Mouse (Mus musculus) liver, embryonic 12.5 days (tissue): Measurements from ENCODE around the gene 9530068E07Rik. TPM values are rescaled to one million over a fixed set of nuclear protein-coding genes. Genes with fewer than 3 reads are reported as not detected.
A peak's percentile ranks its signal among the peaks of the same experiment; 100 is the strongest.
"Not testable (repeated sequence)": the region's sequence is repeated elsewhere in the genome, so short reads cannot be mapped to it uniquely, and the experiment has no call there.

ENCODE experiments used
- ATAC-seq: fragments of 200-750 bp; cut with Nextera tagmentation; 2 replicates; pipeline ENCODE4 v1.8.0; 2017; ENCODE audit warnings: moderate number of reproducible peaks, mild to moderate bottlenecking, moderate library complexity
- H3K27ac ChIP-seq: fragments of 300-500 bp; sonication (generic); 2 replicates; pipeline ENCODE4 v1.5.1; 2016; ENCODE audit warnings: mild to moderate bottlenecking
- H3K27me3 ChIP-seq: fragments of 300-500 bp; sonication (generic); replicated peaks from 2 replicates; pipeline ENCODE4 v1.6.1; 2016; ENCODE audit warnings: mild to moderate bottlenecking, moderate library complexity
- H3K36me3 ChIP-seq: fragments of 300-500 bp; sonication (generic); 2 replicates; pipeline ENCODE4 v1.6.1; 2016; ENCODE audit warnings: mild to moderate bottlenecking, moderate library complexity
- H3K4me1 ChIP-seq: fragments of 300-500 bp; sonication (generic); 2 replicates; pipeline ENCODE4 v1.6.1; 2016
- H3K4me2 ChIP-seq: fragments of 300-500 bp; sonication (generic); 2 replicates; pipeline ENCODE4 v1.6.1; 2016; ENCODE audit warnings: mild to moderate bottlenecking, moderate library complexity
- H3K4me3 ChIP-seq: fragments of 300-500 bp; sonication (generic); 2 replicates; pipeline ENCODE4 v1.5.1; 2016; ENCODE audit warnings: mild to moderate bottlenecking, moderate library complexity
- H3K9ac ChIP-seq: fragments of 300-500 bp; sonication (generic); 2 replicates; pipeline ENCODE4 v1.6.1; 2016; ENCODE audit warnings: mild to moderate bottlenecking, moderate library complexity
- H3K9me3 ChIP-seq: fragments of 300-500 bp; sonication (generic); replicated peaks from 2 replicates; pipeline ENCODE4 v1.6.1; 2016; ENCODE audit warnings: mild to moderate bottlenecking, moderate library complexity
- WGBS: fragments of 180-500 bp; shearing (Covaris S2); methylation state at CpG from one replicate; pipeline ENCODE4 v1.1.7; 2016; ENCODE audit not compliant: insufficient replicate concordance; 5-methylcytosine and 5-hydroxymethylcytosine counted together
- polyA plus RNA-seq: library from polyadenylated mRNA; unstranded; fragments of >200 nt; fragmentation: Nextera tagmentation; extraction: Ambion mirVana; gene quantifications from 2 replicates; pipeline ENCODE4 v1.2.1, GENCODE M21; 2016

The 9530068E07Rik gene
- 72.5 and 76.4 TPM in 2 replicates for polyA plus RNA-seq

DNA sequence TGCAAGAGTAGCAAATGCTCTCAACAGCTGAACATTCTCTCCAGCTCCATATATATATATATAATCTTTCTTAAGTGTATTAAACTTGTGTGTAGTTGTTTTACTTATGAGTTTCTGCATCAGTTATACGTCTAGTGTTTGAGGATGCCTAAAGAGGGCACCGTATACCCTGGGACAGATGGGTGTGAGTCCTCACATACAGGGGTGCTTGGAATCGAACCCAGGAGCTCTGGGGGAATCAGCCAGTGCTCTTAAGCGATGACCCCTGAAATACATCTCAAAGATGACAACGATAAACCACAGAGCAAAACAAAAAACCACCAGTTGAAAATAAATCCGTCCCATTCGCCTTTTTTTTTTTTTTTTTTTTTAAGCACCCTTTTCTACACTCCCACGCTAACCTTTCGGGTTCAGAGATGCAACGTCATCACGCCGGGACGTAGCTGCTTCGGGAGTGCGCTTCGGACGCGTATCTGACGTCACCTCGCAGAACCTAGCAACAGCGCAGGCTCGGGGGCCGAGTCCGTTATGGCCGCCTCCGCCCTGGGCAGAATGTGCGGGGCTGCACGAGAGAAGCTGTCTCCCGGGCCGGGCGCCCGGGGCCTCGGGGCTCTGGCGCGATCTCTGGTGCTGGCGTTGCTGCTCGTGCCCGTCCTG lies at the start of gene 9530068E07Rik:
Gene 9530068E07Rik (plus strand): TSS at position 489 of the 657 bp plus-strand sequence.
- WGBS, result under 1% methylated on average over 38 of the region's 38 CpGs
- H3K27ac ChIP-seq, result peak within 1 kb of the TSS; percentile 85
- H3K36me3 ChIP-seq, result peaks cover 14% of the 10 kb centered on the region
- H3K9me3 ChIP-seq, result no peaks in the 10 kb centered on the region
- no peaks in the 10 kb centered on the region for H3K27me3 ChIP-seq
- peaks cover 54% of the 10 kb centered on the region for H3K4me1 ChIP-seq
- ATAC-seq, result peak; percentile 93
- peak within 1 kb of the TSS; percentile 83 for H3K4me2 ChIP-seq
- H3K4me3 ChIP-seq, result peak within 1 kb of the TSS; percentile 96
- peak within 1 kb of the TSS; percentile 94 for H3K9ac ChIP-seq

DNA sequence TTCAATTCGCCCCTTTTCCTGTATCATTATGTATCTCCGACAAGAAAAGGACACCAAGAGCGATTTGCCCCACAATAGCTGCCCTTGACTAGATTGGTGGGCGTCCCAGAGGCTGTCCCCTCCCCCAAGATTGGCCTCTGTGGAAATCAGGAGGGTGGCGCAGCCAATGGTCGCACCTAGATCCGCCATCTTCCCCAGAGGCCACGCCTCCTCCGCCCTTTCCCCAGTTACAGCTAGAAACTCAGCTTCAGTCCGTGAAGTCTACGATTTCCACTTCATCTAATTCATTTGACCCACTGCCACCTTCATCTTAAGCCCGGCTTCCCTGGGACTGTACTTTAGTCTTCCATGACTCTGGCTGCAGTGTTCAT lies 49.6 kb upstream of the 9530068E07Rik start:
- WGBS, result 5% methylated on average over 12 of the region's 12 CpGs

DNA sequence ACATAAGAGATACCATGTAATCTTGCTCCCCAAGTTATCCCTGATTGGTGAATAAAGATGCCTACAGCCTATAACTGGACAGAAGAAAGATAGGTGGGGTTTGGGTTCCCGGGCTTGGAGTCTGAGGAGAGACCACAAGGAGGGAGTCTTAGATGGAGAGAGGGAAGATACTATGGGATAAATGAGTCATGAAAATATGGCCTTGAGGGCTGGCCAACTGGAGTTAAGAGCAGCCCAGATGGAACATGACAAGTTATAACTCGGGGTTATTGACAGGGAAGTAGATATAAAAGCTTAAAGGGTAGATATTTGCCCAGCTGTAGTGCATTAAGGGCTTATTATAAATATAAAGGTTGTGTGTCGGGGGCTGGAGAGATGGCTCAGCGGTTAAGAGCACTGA lies 48.1 kb upstream of the 9530068E07Rik start:
- ATAC-seq, result no peak
- no peaks in the 10 kb centered on the region for H3K27me3 ChIP-seq
- no peak overlapping the region for H3K4me3 ChIP-seq
- H3K27ac ChIP-seq, result no peak overlapping the region
- H3K36me3 ChIP-seq, result no peaks in the 10 kb centered on the region
- H3K9me3 ChIP-seq, result no peaks in the 10 kb centered on the region
- H3K9ac ChIP-seq, result no peak overlapping the region
- H3K4me1 ChIP-seq, result peaks cover 50% of the 10 kb centered on the region
- no peak overlapping the region for H3K4me2 ChIP-seq
- WGBS, result 70% methylated on average over 4 of the region's 4 CpGs

More for the DNA sequence above, 49.6 kb upstream of the 9530068E07Rik start:
- H3K9me3 ChIP-seq, result no peaks in the 10 kb centered on the region
- H3K4me2 ChIP-seq, result peak overlapping the region; percentile 77
- no peaks in the 10 kb centered on the region for H3K27me3 ChIP-seq
- H3K9ac ChIP-seq, result peak overlapping the region; percentile 39; the same call in 1 of the 2 replicates
- peak overlapping the region; percentile 66 for H3K27ac ChIP-seq
- H3K36me3 ChIP-seq, result no peaks in the 10 kb centered on the region
- H3K4me3 ChIP-seq, result peak overlapping the region; percentile 52
- H3K4me1 ChIP-seq, result peaks cover 41% of the 10 kb centered on the region
- peak; percentile 45; the same call in 1 of the 2 replicates for ATAC-seq

DNA sequence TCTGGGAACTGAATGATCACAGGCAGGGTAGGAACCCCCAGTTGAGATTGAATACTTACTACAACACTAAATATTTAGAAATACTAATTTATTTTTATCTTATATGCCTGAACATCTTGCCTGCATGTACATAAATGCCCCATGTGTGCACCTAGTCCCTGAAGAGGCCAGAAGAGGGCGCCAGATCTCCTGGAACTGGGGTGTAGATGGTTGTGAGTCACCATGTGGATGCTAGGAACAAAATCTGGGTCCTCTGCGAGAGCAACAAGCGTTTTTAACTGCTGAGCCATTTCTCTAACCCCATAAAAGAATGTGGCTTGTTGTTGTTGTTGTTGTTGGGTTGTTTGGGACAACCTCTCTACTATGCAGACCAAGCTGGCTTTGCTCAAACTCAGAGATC lies 47.5 kb upstream of the 9530068E07Rik start:
- H3K36me3 ChIP-seq, result no peaks in the 10 kb centered on the region
- H3K4me3 ChIP-seq, result no peak overlapping the region
- ATAC-seq, result no peak
- no peak overlapping the region for H3K9ac ChIP-seq
- H3K27me3 ChIP-seq, result no peaks in the 10 kb centered on the region
- no peak overlapping the region for H3K27ac ChIP-seq
- WGBS, result 56% methylated on average over 3 of the region's 3 CpGs
- H3K4me2 ChIP-seq, result no peak overlapping the region
- H3K4me1 ChIP-seq, result peaks cover 50% of the 10 kb centered on the region
- no peaks in the 10 kb centered on the region for H3K9me3 ChIP-seq

DNA sequence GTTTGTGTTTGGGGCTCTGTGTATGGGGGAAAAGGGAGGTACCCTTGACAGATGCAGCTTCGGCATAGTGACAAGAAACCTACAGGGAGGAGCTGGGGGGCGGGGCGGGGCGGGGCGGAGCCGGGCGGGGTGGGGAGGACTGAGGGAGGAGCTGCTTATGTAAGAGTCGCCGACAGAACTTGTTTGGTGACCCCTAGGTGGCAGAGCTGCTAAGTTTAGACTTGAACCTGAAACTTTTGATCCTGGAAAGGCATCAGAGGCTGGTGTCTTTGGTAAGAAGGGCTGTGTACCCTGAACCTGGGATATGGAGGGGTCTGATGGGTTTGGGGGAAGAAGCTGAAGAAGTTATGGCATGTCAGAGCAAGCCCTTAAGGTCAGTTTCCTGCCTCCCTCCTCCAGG lies 45.3 kb upstream of the 9530068E07Rik start:
- peak; percentile 82 for ATAC-seq
- peak overlapping the region; percentile 52 for H3K4me2 ChIP-seq
- peak overlapping the region; percentile 73 for H3K27ac ChIP-seq
- WGBS, result 0% methylated on average over 9 of the region's 9 CpGs
- H3K4me1 ChIP-seq, result peaks cover 35% of the 10 kb centered on the region
- H3K27me3 ChIP-seq, result no peaks in the 10 kb centered on the region
- H3K36me3 ChIP-seq, result no peaks in the 10 kb centered on the region
- H3K4me3 ChIP-seq, result peak overlapping the region; percentile 9; the same call in 1 of the 2 replicates
- 0 out of 2 replicates have a peak, but pooled peaks cover 10% of the 10 kb centered on the region for H3K9me3 ChIP-seq
- H3K9ac ChIP-seq, result peak overlapping the region; percentile 50

DNA sequence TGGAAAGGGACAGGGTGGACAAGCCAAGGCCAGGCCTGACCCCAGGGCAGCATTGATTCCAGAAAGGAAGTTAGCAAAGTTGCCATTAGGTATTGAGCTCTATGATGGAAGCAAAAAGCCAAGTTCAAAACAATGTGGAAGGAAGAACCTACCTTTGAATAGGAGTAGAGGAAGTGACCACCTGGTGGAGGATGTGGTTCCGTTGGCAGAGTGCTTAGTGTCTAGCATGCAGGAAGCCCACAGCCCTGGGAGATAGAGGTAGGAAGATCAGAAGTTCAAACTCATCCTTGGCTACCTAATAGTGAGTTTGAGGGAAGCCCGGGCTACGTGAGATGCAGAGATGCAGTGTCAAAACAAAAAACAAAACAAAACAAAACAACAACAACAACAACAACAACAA lies 44.0 kb upstream of the 9530068E07Rik start:
- Histone ChIP-seq H3K4me3 (no peak overlapping the region), H3K4me1 (peaks cover 25% of the 10 kb centered on the region), H3K27ac (no peak overlapping the region), H3K9ac (no peak overlapping the region), H3K4me2 (no peak overlapping the region), H3K27me3 (no peaks in the 10 kb centered on the region), H3K9me3 (0 out of 2 replicates have a peak, but pooled peaks cover 13% of the 10 kb centered on the region), H3K36me3 (no peaks in the 10 kb centered on the region)
- WGBS, result 81% methylated on average over 3 of the region's 3 CpGs
- ATAC-seq, result no peak

DNA sequence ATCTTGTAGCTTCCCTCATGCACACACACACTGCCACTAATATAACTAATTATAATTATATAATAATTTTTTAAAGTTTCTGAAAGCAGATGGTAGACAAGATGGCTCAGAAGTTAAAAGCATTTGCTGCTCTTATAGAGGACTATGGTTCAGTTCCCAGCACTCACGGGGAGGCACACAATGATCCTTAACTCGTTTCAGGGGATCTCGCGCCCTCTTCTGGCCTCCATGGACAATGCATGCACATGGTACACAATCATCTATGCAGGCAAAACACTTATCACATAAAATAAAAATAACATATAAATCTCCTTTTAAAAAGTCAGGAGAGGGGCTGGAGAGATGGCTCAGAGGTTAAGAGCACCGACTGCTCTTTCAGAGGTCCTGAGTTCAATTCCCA lies 41.6 kb upstream of the 9530068E07Rik start:
- ATAC-seq, result no peak
- Histone ChIP-seq H3K9ac (no peak overlapping the region), H3K27ac (no peak overlapping the region), H3K36me3 (no peaks in the 10 kb centered on the region), H3K4me1 (peaks cover 35% of the 10 kb centered on the region), H3K9me3 (0 out of 2 replicates have a peak, but pooled peaks cover 13% of the 10 kb centered on the region), H3K27me3 (no peaks in the 10 kb centered on the region), H3K4me3 (no peak overlapping the region), H3K4me2 (no peak overlapping the region)
- WGBS, result 73% methylated on average over 5 of the region's 5 CpGs

DNA sequence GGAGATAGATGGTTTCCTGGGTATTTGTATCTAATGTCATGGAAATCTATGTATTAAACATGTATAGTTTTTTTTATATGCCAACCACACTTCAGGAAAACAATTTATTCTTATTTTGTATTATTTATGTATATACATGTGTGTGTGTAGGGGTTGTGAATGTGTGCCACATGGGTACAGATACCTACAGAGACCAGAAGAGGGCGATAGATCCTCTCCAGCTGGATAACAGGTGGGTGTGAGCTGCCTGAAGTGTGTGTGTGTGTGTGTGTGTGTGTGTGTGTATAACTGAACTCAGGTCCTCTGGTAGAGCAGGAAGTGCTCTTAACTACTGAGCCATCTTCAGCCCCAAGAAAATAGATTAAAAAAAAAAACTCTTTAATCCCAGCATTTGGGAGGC lies 40.6 kb upstream of the 9530068E07Rik start:
- Histone ChIP-seq H3K4me3 (no peak overlapping the region), H3K36me3 (no peaks in the 10 kb centered on the region), H3K4me1 (peaks cover 35% of the 10 kb centered on the region), H3K9ac (no peak overlapping the region), H3K27ac (no peak overlapping the region), H3K4me2 (no peak overlapping the region), H3K27me3 (no peaks in the 10 kb centered on the region), H3K9me3 (0 out of 2 replicates have a peak, but pooled peaks cover 13% of the 10 kb centered on the region)
- ATAC-seq, result no peak
- WGBS, result 59% methylated on average over 1 of the region's 1 CpGs

DNA sequence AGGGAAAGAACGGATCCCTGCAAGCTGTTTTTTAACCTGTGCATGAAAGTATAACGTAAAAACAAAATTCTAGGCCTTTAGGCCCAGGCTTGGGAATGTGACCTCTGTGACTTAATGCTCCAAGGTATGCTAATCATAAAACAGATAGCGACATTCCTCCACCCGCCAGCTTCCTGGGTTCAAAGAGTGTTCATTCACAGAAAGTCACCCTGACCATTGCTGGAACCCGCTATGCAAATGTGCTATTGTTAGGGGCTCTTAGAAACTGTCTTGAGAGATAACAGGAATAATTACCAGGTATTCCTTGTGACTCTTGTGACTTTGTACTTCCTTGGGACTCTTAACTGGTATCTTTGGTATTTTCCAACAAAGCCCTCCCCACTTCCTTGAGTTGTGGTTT lies 39.1 kb upstream of the 9530068E07Rik start:
- H3K27me3 ChIP-seq, H3K9ac ChIP-seq, H3K4me2 ChIP-seq, H3K4me3 ChIP-seq, H3K27ac ChIP-seq, H3K36me3 ChIP-seq, ATAC-seq: not testable (repeated sequence)
- H3K9me3 ChIP-seq, result 0 out of 2 replicates have a peak, but pooled peaks cover 13% of the 10 kb centered on the region
- 87% methylated on average over 5 of the region's 5 CpGs for WGBS
- peaks cover 26% of the 10 kb centered on the region for H3K4me1 ChIP-seq

DNA sequence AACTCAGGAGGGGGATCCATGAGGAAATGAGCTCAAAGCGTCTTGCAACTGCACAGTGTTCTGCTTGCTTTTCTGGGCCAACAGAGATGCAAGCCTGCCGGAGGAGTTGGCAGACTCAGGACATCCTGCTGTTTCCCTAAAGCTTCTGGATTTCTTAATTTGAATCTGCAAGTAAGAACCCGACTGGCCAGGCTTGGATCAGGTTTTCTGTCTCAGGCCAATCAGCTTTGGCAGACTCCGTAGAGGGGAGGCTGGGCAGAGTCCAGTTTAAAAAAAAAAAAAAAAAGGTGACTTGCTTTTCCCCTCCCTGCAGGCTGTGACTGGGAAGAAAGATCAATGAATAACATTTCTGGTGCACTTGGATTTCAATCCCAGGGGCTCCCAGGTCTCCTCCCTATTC lies 37.7 kb upstream of the 9530068E07Rik start:
- H3K27me3 ChIP-seq, result no peaks in the 10 kb centered on the region
- H3K27ac ChIP-seq, result peak overlapping the region; percentile 68
- 63% methylated on average over 4 of the region's 4 CpGs for WGBS
- peak overlapping the region; percentile 16 for H3K4me2 ChIP-seq
- H3K9ac ChIP-seq, result no peak overlapping the region
- peaks cover 36% of the 10 kb centered on the region for H3K4me1 ChIP-seq
- H3K9me3 ChIP-seq, result 0 out of 2 replicates have a peak, but pooled peaks cover 13% of the 10 kb centered on the region
- no peak for ATAC-seq
- 0 out of 2 replicates have a peak overlapping the region, but pooled peaks have one; percentile 7 for H3K4me3 ChIP-seq
- H3K36me3 ChIP-seq, result peaks cover 5% of the 10 kb centered on the region; the same call in 1 of the 2 replicates

DNA sequence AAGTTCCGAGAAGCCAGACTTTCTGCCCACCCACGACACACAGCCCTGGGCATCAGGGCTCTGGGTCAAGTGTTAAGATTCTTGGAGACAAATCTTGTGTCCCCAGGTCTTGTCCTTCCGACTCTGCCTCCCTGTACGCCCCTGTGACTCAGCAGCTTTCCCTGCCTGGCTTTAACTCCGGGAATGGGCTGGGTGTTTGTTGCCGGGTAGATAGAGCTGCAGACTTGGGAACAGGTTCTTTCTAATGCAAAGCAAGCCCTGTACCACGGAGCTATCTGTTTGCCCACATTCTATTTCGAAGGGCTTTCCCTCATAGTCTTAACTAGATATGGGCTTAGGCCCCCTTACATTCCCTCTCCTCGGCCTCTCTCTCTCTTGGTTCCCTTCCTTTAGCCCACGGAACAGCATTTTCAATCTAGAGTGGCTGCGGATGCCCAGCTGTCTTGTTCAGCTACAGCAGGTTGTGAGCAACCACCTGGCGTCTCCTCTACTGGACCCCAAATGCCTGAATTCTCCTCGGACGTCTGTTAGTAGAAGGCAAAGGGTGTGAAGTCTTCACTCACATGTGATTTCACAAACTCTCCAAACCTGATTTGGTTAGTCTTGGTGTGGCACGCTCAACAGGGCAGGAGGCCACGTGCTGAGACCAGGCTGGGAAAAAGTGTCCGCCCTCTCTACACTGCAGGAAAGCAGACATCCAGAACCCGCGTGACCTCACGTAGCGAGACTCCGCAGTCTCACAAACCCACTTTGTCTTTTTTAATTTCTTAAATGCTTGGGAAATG lies 36.4 kb upstream of the 9530068E07Rik start:
- Histone ChIP-seq H3K4me1 (peaks cover 49% of the 10 kb centered on the region), H3K9ac (peak overlapping the region; percentile 98), H3K36me3 (peaks cover 8% of the 10 kb centered on the region), H3K27ac (peak overlapping the region; percentile 92), H3K9me3 (0 out of 2 replicates have a peak, but pooled peaks cover 8% of the 10 kb centered on the region), H3K4me3 (peak overlapping the region; percentile 91), H3K4me2 (peak overlapping the region; percentile 92), H3K27me3 (no peaks in the 10 kb centered on the region)
- WGBS, result 10% methylated on average over 22 of the region's 22 CpGs
- ATAC-seq, result peak; percentile 25
